Mouse (Mus musculus) MN1 (cell line): ENCODE data around the gene Hint1.

Source experiments
- DNase-seq: peaks from one replicate; pipeline ENCODE4 v3.0.0-alpha.2; 2016; ENCODE audit warnings: low spot score

The Hint1 gene

DNA sequence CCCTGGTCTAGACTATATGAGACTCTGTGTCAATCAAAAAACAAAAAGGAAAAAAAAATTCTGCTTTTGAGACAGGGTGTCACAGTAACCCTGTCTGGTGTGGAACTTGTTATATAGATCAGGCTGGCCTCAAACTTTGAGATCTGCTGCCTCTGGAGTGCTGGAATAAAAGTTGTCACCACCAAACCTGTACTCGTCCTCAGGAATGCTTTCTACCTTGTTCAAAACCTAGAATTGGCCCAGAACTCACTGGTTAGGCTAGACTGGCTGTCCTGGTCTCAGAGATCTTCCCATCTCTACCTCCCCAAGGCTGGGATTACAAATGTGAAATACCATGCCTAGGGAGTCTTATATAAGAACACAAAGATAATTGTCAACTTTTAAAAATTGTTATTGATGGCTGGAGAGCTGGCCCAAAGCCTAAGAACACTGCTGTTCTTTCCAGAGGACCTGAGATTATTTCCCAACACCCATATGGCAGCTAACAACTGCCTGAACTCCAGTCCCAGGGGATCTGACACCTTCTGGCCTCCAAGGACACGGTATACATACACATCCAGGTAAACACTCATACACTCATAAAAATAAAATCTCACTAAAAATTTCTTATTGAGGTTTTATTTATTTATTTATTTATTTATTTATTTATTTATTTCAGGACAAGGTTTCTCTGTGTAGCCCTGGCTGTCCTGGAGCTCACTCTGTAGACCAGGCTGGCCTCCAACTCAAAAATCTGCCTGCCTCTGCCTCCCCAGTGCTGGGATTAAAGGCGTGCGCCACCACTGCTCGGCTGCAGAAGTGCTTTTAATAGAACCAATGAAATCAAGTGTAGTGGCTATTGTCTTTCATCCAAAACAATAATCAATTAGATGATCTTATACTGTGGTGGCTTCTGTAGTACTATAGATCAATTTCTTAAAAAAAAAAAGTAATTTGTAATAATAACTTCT, 4.4 kb upstream of the Hint1 start:
- no peak for DNase-seq

- DNase-seq, result peak; percentile 68
Observed at GRCm38 (mm10) chr11:54862621-54863520, 3.3 kb upstream of the Hint1 start.

GRCm38 (mm10) chr11:54865330-54866085, 675 bp upstream of the Hint1 start:
- DNase-seq, result peak; percentile 38

- no peak for DNase-seq
Observed at GRCm38 (mm10) chr11:54867049-54867385, 834 bp downstream of the Hint1 start.

- DNase-seq, result no peak
Observed at GRCm38 (mm10) chr11:54867903-54868434, 1.8 kb downstream of the Hint1 start.

- DNase-seq, result no peak
Observed at GRCm38 (mm10) chr11:54868445-54868844, 2.3 kb downstream of the Hint1 start.

GRCm38 (mm10) chr11:54869318-54869717, 3.1 kb downstream of the Hint1 start:
- no peak for DNase-seq

DNA sequence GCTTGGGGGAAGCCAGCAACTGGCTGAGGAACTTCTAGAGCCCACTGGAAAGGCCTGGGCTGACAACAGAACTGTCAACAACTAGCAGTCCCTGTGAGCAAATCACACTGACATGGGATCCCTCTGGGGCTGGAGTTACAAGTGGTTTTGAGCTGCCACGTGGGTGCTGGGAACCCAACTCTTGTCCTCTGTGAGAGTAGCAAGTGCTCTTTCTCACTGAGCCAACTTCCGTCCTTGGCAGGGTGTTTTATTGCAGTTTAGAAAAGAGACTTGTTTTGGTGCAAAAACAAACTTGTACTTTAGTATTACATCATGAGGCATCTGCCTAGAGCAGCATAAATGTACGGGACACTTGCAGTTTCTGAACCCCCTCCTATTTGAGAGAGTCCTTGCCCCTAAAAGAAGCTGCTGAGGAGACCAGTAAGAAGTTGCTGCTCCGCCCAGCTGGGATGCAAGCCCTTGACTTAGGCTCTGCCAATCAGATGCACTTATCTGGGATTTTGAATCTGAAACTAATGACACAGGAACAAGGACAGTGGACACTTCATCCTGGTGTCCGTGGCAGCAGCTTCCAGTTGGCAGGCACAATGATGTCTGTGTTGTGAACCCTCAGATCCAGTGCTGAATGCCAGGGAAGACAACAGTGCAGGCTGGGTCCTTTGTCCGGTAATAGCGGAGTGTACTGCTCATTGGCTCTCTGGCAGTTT, 5.8 kb downstream of the Hint1 start:
- DNase-seq, result no peak

GRCm38 (mm10) chr11:54876031-54876430, 9.8 kb downstream of the Hint1 start:
- no peak for DNase-seq

DNA sequence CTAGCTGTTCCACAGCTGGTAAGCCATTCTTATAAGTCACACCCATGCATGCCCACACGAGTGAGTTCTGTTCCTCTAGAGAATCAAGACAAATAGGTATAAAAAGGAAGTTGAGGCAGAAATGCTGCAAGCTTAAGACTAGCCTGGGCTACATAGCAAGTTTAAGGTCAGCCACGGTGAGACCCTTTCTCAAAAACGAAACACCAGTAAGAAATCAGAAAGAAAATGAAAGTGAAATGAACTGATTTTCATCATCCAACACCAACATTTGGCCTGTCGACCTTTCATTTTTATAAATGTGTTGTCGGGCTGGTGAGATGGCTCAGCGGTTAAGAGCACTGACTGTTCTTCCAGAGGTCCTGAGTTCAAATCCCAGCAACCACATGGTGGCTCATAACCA, 12.7 kb downstream of the Hint1 start:
- no peak for DNase-seq

GRCm38 (mm10) chr11:54879434-54879833, 13.3 kb downstream of the Hint1 start:
- peak; percentile 91 for DNase-seq

GRCm38 (mm10) chr11:54879922-54880321, 13.7 kb downstream of the Hint1 start:
- DNase-seq, result no peak

DNA sequence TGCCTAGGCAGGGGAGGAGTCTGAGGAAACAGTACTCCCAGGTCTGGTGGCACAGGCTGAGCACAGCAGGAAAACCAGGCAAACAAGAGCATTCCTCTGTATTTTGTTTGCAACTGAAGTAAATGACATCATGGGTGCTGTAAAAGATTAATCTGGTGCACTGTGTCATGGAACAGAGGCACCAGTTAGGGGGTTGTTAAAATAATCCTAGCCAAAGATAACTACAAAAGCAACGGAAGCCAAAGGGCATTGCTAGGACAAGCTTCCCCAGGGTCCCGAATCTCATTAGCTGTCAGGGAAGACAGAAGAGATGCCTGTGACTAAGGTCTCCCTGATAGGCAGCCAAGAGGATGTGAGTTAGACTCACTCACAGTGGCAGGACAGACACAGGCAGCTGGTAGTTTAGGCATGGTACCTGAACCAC, 14.9 kb downstream of the Hint1 start:
- DNase-seq, result peak; percentile 60

GRCm38 (mm10) chr11:54882671-54883070, 16.5 kb downstream of the Hint1 start:
- DNase-seq, result peak; percentile 44

- no peak for DNase-seq
Observed at GRCm38 (mm10) chr11:54884197-54884828, 18.1 kb downstream of the Hint1 start.

DNA sequence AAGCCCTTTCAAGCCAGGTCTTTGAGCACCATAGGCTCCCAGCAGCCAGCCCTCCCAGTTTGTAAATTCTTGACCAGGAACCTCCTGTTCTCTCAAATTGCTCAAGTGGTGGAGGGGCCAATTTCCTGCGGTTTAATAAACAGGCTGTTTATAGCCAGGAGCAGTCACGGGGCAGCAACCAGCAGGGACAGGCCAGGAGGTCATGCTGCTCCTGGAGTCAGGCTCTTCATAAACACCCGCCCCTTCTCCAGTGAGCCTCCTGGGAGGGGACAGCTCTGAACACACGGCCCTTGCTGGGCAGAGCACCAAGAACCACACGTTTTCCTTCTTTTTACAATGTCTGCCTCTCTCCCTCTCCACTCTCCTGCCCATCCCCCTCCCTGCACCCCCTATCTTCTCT, 18.8 kb downstream of the Hint1 start:
- DNase-seq, result peak; percentile 49

DNA sequence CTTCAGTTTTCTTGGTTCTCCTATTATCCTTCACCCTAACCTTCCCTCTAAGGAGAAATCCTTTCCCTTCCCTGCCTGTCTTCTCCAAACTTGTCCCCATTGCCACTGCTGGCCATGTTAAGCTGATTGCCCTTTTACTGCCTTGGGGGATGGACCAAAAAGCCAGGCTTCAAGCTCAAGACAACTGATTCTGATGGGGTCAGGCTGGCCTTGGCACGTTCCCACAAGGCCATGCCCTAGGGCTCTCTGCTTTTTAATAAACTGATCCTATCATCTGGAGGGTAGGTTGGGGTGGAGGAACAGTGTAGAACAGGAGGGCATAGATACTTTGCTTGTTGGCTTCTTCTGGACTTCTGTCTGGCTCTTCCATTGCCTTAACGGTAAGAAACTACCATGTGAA, 19.2 kb downstream of the Hint1 start:
- DNase-seq, result no peak

DNA sequence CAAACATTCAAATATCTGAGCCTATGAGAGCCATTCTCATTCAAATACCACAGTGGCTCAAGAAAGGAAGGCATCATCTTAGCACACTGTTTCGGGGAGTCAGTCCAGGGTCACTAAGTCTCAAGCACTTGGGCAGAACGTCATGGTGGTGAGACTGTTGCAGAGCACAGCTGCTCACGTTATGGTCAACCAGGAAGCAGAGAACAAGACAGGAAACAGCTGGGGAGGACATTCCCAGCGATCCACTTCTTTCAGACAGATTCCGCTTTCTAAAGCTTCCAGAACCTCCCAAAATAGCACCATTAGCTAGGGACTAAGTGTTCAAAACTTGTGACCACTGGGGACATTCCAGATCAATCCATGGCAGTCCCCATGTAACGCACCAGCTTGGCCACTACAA, 21.7 kb downstream of the Hint1 start:
- DNase-seq, result no peak

DNA sequence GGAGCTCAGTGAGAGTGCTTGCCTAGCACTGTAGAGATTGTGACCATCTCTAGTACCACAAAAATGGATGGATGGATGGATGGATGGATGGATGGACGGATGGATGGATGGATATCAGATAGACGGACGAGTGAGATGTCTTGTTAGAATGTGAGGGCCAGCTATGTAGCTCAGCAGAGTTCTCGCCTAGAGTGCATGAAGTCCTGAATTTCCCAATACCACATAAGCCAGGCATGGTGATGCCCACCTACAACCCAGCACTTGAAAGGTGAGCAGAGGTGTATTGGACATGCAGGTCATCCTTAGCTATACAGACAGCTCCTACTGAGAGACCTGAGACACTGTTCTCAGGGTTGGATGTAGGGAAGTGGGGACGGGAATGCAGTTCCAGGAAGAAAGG, 25.2 kb downstream of the Hint1 start:
- DNase-seq, result no peak

DNA sequence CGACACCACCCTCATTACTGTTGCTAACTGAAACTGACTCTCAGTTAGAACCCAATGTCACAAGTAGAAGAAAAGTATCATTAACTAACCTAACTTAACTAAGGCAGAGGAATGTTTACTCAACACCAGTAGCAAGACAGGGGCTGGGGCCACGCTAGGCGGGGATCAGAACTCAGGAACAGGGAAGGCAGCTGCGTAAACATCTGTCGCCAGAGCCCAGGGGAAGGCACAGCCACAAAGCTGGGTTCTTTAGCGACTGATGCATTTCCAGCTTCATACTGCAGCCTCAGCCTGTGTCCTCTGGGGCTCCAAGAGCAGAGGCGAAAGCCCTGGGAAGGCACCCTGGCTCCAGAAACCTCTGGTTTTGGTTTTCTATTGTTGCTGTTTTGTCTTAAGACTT, 25.9 kb downstream of the Hint1 start:
- DNase-seq, result no peak

DNA sequence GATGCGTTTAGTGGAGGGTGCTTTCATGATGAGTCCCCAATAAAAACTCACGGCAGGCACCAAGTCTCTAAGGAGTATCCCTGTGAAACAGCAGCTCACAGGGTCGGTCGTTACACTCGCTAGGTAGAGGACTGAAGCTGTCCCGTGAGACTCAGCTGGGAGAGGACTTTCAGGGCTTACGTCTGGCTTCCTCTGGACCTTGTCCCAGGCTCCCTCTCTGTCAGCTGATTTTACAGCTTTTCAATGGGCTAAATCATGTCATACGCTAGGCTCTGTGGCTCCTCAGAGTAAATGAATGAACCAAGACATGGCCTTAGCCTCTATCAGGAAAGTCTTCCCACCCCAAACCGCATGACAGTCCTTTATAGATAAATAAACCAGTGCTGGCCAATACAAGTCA, 28.4 kb downstream of the Hint1 start:
- DNase-seq, result no peak
